Mouse (Mus musculus): ENCODE measurements around the gene Slc13a2.

- TF ChIP-seq HCFC1 (IDR thresholded peaks at IDR 0.05; ENCODE audit: borderline replicate concordance, insufficient read depth, low read length), result no peak
- TF ChIP-seq CHD2 (IDR thresholded peaks at IDR 0.05; ENCODE audit: low read depth, low read length), result no peak
- TF ChIP-seq ZC3H11A (IDR thresholded peaks at IDR 0.05; ENCODE audit: borderline replicate concordance, low read depth, low read length), result no peak
- TF ChIP-seq MAFK (IDR thresholded peaks at IDR 0.05; ENCODE audit: insufficient read depth, low read depth, low read length), result no peak
Observed at GRCm38 (mm10) chr11:78463286-78464036, 41.4 kb upstream of the Slc13a2 start.
